In genomic region chr8:127908436-127908835, GRCm38 (mm10) we compare ENCODE assay signal across 29 mouse cellular contexts.
A peak's percentile ranks its signal among the peaks of the same experiment; 100 is the strongest.
DNase-seq lines count a peak whose midpoint lies in the region; ATAC-seq and TF ChIP-seq lines count a peak whose summit lies in the region.
"Had no signal": no experiment of that assay in that cellular context is flagged by ENCODE, and none has a peak within 500 bp of the region (broad histone marks: within the 10 kb centered on the region; RNA-seq: fewer than 3 reads in every experiment).

No protein-coding gene starts in this region.

- DNase-seq in liver, adult 2 months (ENCODE audit: extremely low read depth, low read depth, low spot score): peak; percentile 78
- peak; percentile 13 for DNase-seq in Patski (ENCODE audit: low read depth, low spot score)
- DNase-seq in kidney, adult 8-10 months: peak; percentile 44 to 63
- DNase-seq in kidney, postnatal 36 days: peak; percentile 68 to 70
- DNase-seq in layer of hippocampus, postnatal 14 days (ENCODE audit: low spot score in 2 of 2): no peak
- DNase-seq in layer of hippocampus, postnatal 25 days (ENCODE audit: extremely low spot score in 1 of 2, low spot score in 1 of 2): no peak
- DNase-seq: adrenal gland, postnatal 25 days; cerebellum, adult 2 months; forebrain, postnatal 0 days; gastrocnemius, postnatal 10 days; heart, postnatal 10 days; lung, postnatal 36 days; right cerebral cortex, postnatal 14 days; thymus, postnatal 25 days had no signal

- no peak overlapping the region for H3K9ac ChIP-seq in liver, adult 2 months (ENCODE audit: low read depth, low read length)
- no peak overlapping the region for H3K9ac ChIP-seq in liver, embryonic 12.5 days
- H3K9ac ChIP-seq: forebrain, embryonic 12.5 days; forebrain, postnatal 0 days; heart, embryonic 13.5 days; hindbrain, embryonic 15.5 days; limb, embryonic 15.5 days; neural tube, embryonic 12.5 days had no signal

- H3K27ac ChIP-seq in liver, adult 2 months (replicated peaks; ENCODE audit: insufficient read depth, low read depth, low read length): no peak overlapping the region
- no peak overlapping the region for H3K27ac ChIP-seq in liver, embryonic 12.5 days
- H3K27ac ChIP-seq: forebrain, embryonic 12.5 days; heart, embryonic 13.5 days; hindbrain, embryonic 10.5 days; hindbrain, embryonic 15.5 days; kidney, postnatal 0 days; limb, embryonic 10.5 days; limb, embryonic 15.5 days; neural tube, embryonic 12.5 days had no signal

- H3K4me1 ChIP-seq in liver, adult 2 months (ENCODE audit: control insufficient read depth, insufficient read depth, low read length): no peaks in the 10 kb centered on the region
- no peaks in the 10 kb centered on the region for H3K4me1 ChIP-seq in liver, embryonic 12.5 days
- H3K4me1 ChIP-seq: forebrain, embryonic 12.5 days; hindbrain, embryonic 10.5 days; hindbrain, embryonic 15.5 days; limb, embryonic 10.5 days; limb, embryonic 15.5 days; neural tube, embryonic 12.5 days had no signal

- H3K27me3 ChIP-seq in liver, adult 2 months (ENCODE audit: control insufficient read depth, insufficient read depth, low read length): no peaks in the 10 kb centered on the region
- no peaks in the 10 kb centered on the region for H3K27me3 ChIP-seq in liver, embryonic 12.5 days (replicated peaks)
- no peaks in the 10 kb centered on the region for H3K27me3 ChIP-seq in Patski
- H3K27me3 ChIP-seq: forebrain, embryonic 12.5 days; heart, embryonic 13.5 days; hindbrain, embryonic 15.5 days; limb, embryonic 15.5 days; neural tube, embryonic 12.5 days had no signal

- in situ Hi-C loops in Patski (cut with MboI; ENCODE audit: low pct_unique_long_range_greater_than_20kb): no loop called here

- WGBS in liver, adult 2 months: 65% methylated on average over 5 of the region's 5 CpGs
- 70% methylated on average over 5 of the region's 5 CpGs for WGBS in liver, embryonic 12.5 days (ENCODE audit: insufficient replicate concordance)

- H3K79me2 ChIP-seq in liver, adult 2 months (ENCODE audit: control insufficient read depth, insufficient read depth, low read length): no peaks in the 10 kb centered on the region

- no peak for TF ChIP-seq POLR2A in liver, adult 2 months (IDR thresholded peaks at IDR 0.05; ENCODE audit: extremely low read depth, insufficient read depth, low read length)

- ATAC-seq in liver, embryonic 12.5 days: no peak
- ATAC-seq in Patski: no peak
- ATAC-seq: CD4-positive, CD25-positive, alpha-beta regulatory T cell, adult 4 months; forebrain, postnatal 0 days; inflammation-experienced regulatory T-cells, adult 6 months; midbrain, embryonic 16.5 days had no signal

- no peak overlapping the region for H3K4me3 ChIP-seq in liver, adult 2 months (ENCODE audit: insufficient read depth, low read depth, low read length)
- H3K4me3 ChIP-seq in liver, embryonic 12.5 days: no peak overlapping the region
- H3K4me3 ChIP-seq: erythroblast, embryonic 14.5 days; forebrain, embryonic 12.5 days; heart, embryonic 13.5 days; hindbrain, embryonic 10.5 days; hindbrain, embryonic 15.5 days; limb, embryonic 10.5 days; limb, embryonic 15.5 days; myocyte; neural tube, embryonic 12.5 days had no signal

- no peak overlapping the region for H3K4me2 ChIP-seq in liver, embryonic 12.5 days
- H3K4me2 ChIP-seq: forebrain, embryonic 12.5 days; heart, embryonic 13.5 days; hindbrain, embryonic 15.5 days; limb, embryonic 15.5 days; midbrain, embryonic 11.5 days; neural tube, embryonic 12.5 days had no signal

- no peaks in the 10 kb centered on the region for H3K36me3 ChIP-seq in liver, adult 2 months (ENCODE audit: control insufficient read depth, insufficient read depth, low read length)
- no peaks in the 10 kb centered on the region for H3K36me3 ChIP-seq in liver, embryonic 12.5 days
- H3K36me3 ChIP-seq: forebrain, embryonic 12.5 days; heart, embryonic 13.5 days; hindbrain, embryonic 10.5 days; hindbrain, embryonic 15.5 days; limb, embryonic 10.5 days; limb, embryonic 15.5 days; neural tube, embryonic 12.5 days had no signal

- H3K9me3 ChIP-seq in liver, embryonic 12.5 days (replicated peaks): no peaks in the 10 kb centered on the region
- H3K9me3 ChIP-seq: forebrain, embryonic 12.5 days; heart, embryonic 13.5 days; hindbrain, embryonic 10.5 days; hindbrain, embryonic 15.5 days; limb, embryonic 10.5 days; limb, embryonic 15.5 days; neural tube, embryonic 12.5 days had no signal

- POLR2A ChIA-PET in Patski (lab: Charles Lee): no interaction called here

- TF ChIP-seq CTCF in liver, adult 2 months (IDR thresholded peaks at IDR 0.05; ENCODE audit: low read depth, low read length): no peak
- no peak for TF ChIP-seq CTCF in Patski (IDR thresholded peaks at IDR 0.05)

- CTCF ChIA-PET in Patski (lab: Charles Lee): interaction anchor here (0.7 to 1.6 kb wide), 5 partner anchors 26 to 454 kb away, joined by 3 read pairs; no protein-coding TSS in a partner anchor

Comparison
In these comparisons a context has a peak if more than half of its experiments do, and no peak if none do; other contexts are left out.
1. DNase-seq: peak in liver, adult 2 months (single experiment), Patski (single experiment), kidney, adult 8-10 months (2 of 2) and kidney, postnatal 36 days (2 of 2); none in layer of hippocampus, postnatal 14 days (0 of 2) and layer of hippocampus, postnatal 25 days (0 of 2).